Mouse (Mus musculus) midbrain, postnatal 0 days (tissue): ENCODE data around the gene Letmd1. TPM values are rescaled to one million over a fixed set of nuclear protein-coding genes. Genes with fewer than 3 reads are reported as not detected.
"Not testable (repeated sequence)": the region's sequence is repeated elsewhere in the genome, so short reads cannot be mapped to it uniquely, and the experiment has no call there.

ENCODE experiments used
- ATAC-seq: fragments of 200-750 bp; cut with Nextera tagmentation; 2 replicates; pipeline ENCODE4 v1.8.0; 2017; ENCODE audit warnings: moderate number of reproducible peaks, mild to moderate bottlenecking, moderate TSS enrichment, moderate library complexity; ENCODE audit not compliant: low FRiP score
- DNase-seq: peaks from one replicate; pipeline ENCODE4 v3.0.0-alpha.2; 2015; ENCODE audit warnings: low spot score
- H3K27ac ChIP-seq: fragments of 300-500 bp; sonication (generic); 2 replicates; pipeline ENCODE4 v1.5.1; 2014; ENCODE audit warnings: low read depth, mild to moderate bottlenecking, low read length, mixed read lengths
- H3K27me3 ChIP-seq: fragments of 300-500 bp; sonication (generic); 2 replicates; pipeline ENCODE4 v1.6.1; 2014; ENCODE audit warnings: low read length, control low read depth, mixed read lengths; ENCODE audit not compliant: insufficient read depth
- H3K36me3 ChIP-seq: fragments of 300-500 bp; sonication (generic); 2 replicates; pipeline ENCODE4 v1.6.1; 2014; ENCODE audit warnings: low read length, control low read depth, mixed read lengths; ENCODE audit not compliant: insufficient read depth
- H3K4me1 ChIP-seq: fragments of 300-500 bp; sonication (generic); 2 replicates; pipeline ENCODE4 v1.6.1; 2014; ENCODE audit warnings: mild to moderate bottlenecking, control low read depth, antibody characterized with exemption, low read length, mixed read lengths; ENCODE audit not compliant: insufficient read depth
- H3K4me2 ChIP-seq: fragments of 300-500 bp; sonication (generic); 2 replicates; pipeline ENCODE4 v1.6.1; 2014; ENCODE audit warnings: low read depth, mild to moderate bottlenecking, low read length, mixed read lengths; ENCODE audit not compliant: poor library complexity, severe bottlenecking
- H3K4me3 ChIP-seq: fragments of 300-500 bp; sonication (generic); 2 replicates; pipeline ENCODE4 v1.5.1; 2014; ENCODE audit warnings: low read depth, mild to moderate bottlenecking, low read length, moderate library complexity
- H3K9ac ChIP-seq: fragments of 300-500 bp; sonication (generic); replicated peaks from 2 replicates; pipeline ENCODE4 v1.6.1; 2014; ENCODE audit warnings: mild to moderate bottlenecking, low read length, moderate library complexity, mixed read lengths; ENCODE audit not compliant: poor library complexity, severe bottlenecking
- H3K9me3 ChIP-seq: fragments of 300-500 bp; sonication (generic); 2 replicates; pipeline ENCODE4 v1.6.1; 2016; ENCODE audit warnings: low read length, control low read depth
- CTCF ChIP-seq: IDR thresholded peaks from 2 replicates; pipeline ENCODE4 v1.5.1; 2016; ENCODE audit warnings: antibody characterized with exemption, mild to moderate bottlenecking
- WGBS: fragments of 180-500 bp; shearing (Covaris S2); extraction: QIAGEN DNeasy Blood & Tissue Kit; methylation state at CpG from one replicate; pipeline ENCODE4 v1.1.7; 2014; 5-methylcytosine and 5-hydroxymethylcytosine counted together
- polyA plus RNA-seq: library from polyadenylated mRNA; unstranded; fragments of >200 nt; fragmentation: Nextera tagmentation; extraction: Ambion mirVana; gene quantifications from 2 replicates; pipeline ENCODE4 v1.2.1, GENCODE M21; 2015
- total RNA-seq: library from RNA; depleted of rRNA; stranded (reverse); fragments of >200 nt; gene quantifications from 2 replicates; pipeline ENCODE4 v1.2.3, GENCODE M21; 2014

The Letmd1 gene
- total and polyA plus RNA-seq, 2 experiments from 2014 or later, result 53.0 to 86.0 TPM

DNA sequence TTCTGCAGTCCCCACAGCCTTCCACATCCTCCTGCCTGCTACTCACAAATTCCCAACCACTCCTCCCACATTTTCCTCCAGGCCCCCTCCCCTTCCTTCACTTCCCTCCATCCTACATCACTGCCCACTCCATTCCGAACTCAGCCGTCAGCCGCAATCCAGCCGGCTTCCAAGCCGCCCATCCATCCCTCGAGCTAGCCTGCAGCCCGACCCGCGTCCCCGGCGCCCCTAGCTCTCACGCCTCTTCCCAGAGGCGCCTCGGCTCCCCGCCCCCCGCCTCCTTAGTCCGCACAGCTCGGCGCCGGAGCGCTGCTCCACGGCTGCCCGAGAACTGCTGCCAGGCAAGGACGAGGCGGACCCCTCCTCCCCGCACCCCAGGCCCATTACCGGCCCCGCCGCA is 25.8 kb downstream of the Letmd1 start:
- ATAC-seq, result peak; percentile 85
- H3K4me1 ChIP-seq, result peaks cover 15% of the 10 kb centered on the region
- DNase-seq, result peak; percentile 70
- TF ChIP-seq CTCF, result no peak
- H3K9me3 ChIP-seq, result no peaks in the 10 kb centered on the region
- H3K4me2 ChIP-seq, result peak overlapping the region; percentile 57
- no peaks in the 10 kb centered on the region for H3K27me3 ChIP-seq
- H3K27ac ChIP-seq, result peak overlapping the region; percentile 99
- no peaks in the 10 kb centered on the region for H3K36me3 ChIP-seq
- WGBS, result under 1% methylated on average over 29 of the region's 29 CpGs
- peak overlapping the region; percentile 96 for H3K9ac ChIP-seq
- peak overlapping the region; percentile 89 for H3K4me3 ChIP-seq

DNA sequence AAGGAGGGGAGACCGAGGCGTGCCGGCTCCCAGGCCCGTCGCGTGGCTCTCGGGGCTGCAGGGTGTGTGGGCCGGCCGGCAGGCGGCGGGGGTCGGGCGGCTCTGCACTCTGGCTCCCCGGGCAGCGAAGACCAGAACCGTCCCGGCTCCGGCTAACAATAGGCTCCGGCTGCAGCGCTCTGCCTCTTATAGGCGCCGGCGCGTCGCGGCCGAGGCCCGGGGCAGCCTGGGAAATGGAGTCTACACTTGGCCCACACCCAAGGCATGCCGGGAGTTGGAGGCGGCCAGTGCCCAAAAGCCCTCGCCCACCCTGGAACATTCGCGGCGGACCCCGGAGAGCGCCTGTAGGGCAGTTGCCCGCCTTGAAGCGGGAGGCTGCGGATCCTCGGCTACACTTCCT is 26.3 kb downstream of the Letmd1 start, which contains the start of gene Csrnp2:
TSS of gene Csrnp2 (minus strand) at position 387 of the 400 bp plus-strand sequence.
- under 1% methylated on average over 34 of the region's 40 CpGs for WGBS
- Histone ChIP-seq H3K4me1 (peaks cover 15% of the 10 kb centered on the region), H3K9ac (peak within 1 kb of the TSS; percentile 96), H3K4me2 (peak within 1 kb of the TSS; percentile 57), H3K27ac (peak within 1 kb of the TSS; percentile 99), H3K4me3 (peak within 1 kb of the TSS; percentile 89), H3K36me3 (no peaks in the 10 kb centered on the region), H3K27me3 (no peaks in the 10 kb centered on the region), H3K9me3 (no peaks in the 10 kb centered on the region)
- TF ChIP-seq CTCF, result peak; percentile 67
- ATAC-seq, result peak; percentile 97
- DNase-seq, result peak; percentile 97

DNA sequence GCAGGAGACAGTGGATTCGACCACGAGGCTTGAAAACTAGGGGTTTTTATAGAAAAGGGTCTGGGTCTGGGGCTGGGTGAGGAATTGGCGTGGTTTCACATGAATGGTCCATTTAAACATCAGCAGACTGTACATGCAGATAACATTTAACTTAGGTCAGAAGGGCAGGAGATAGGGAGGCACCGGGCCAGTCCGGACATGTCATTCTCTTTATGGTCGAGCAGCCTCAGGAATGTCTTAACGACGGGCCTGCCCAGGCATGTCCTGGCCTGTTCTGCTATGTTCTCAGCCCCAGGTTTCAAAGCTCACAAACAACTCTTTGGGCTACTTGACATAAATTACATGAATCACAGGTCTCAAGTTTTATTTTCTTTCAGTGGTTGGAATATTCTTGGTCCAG is 30.7 kb downstream of the Letmd1 start:
- not testable (repeated sequence) for H3K4me1 ChIP-seq, H3K4me3 ChIP-seq, H3K9me3 ChIP-seq, DNase-seq, H3K27me3 ChIP-seq, ATAC-seq, H3K4me2 ChIP-seq, H3K27ac ChIP-seq, H3K9ac ChIP-seq
- peaks cover 13% of the 10 kb centered on the region for H3K36me3 ChIP-seq
- 94% methylated on average over 8 of the region's 8 CpGs for WGBS

DNA sequence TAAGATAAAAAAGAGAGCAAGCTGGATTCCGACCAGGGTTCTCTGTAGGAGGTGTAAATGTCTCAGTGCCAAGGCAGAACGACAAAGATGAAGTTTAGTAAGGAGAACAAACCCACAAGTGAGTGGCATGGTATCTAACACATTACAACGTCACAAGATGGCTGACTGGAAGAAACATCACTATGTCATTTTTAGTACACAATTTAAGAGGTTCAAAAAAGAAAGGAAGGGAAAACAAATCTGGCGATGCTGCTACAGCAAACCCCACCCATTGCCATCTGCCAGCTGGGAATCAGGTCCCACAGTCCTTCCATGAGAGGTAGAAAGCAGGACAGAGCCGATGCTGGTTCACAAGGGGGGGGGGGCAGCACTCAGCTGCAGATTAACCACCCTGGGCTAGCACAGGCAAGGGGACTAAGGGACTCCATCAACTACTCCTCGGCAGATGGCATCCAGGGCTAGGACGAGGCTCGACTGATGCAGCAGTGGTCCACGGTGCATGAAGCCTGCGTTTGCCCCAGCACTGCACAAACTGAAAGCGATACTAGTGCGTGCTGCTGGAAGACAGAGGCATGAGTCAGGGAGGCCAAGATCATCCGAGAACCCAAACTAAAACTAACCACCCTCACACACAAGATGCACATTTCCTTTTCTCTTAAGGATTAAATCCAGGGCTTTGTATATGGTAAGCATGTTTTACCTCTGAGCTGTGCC is 39.8 kb downstream of the Letmd1 start:
- ATAC-seq (no peak), DNase-seq (no peak)
- Histone ChIP-seq H3K36me3 (peaks cover 64% of the 10 kb centered on the region), H3K9me3 (no peaks in the 10 kb centered on the region), H3K4me3 (no peak overlapping the region), H3K9ac (no peak overlapping the region), H3K27ac (no peak overlapping the region), H3K27me3 (no peaks in the 10 kb centered on the region), H3K4me1 (no peaks in the 10 kb centered on the region), H3K4me2 (no peak overlapping the region)
- 91% methylated on average over 13 of the region's 13 CpGs for WGBS
- no peak for TF ChIP-seq CTCF

DNA sequence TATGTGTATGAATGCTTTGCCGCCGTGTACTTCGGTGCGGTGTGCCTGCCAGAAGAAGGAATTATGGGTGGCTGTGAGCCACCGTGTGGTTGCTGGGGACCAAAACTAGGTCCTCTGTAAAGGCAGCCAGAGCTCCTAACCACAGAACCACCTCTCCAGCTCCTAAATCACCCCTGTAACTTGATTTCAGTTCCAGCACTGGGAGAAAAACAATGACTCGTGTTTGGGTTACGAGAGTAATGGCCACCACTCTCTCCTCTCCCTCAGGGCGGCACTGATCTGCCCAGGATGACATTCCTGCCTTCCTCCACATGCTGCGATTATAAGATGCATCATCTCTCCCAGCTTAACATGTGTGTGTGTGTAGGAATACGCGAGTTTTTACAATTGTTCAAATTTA is 41.2 kb downstream of the Letmd1 start:
- Histone ChIP-seq H3K27ac (no peak overlapping the region), H3K27me3 (no peaks in the 10 kb centered on the region), H3K9ac (no peak overlapping the region), H3K36me3 (peaks cover 62% of the 10 kb centered on the region), H3K4me3 (no peak overlapping the region), H3K4me1 (no peaks in the 10 kb centered on the region), H3K4me2 (no peak overlapping the region), H3K9me3 (no peaks in the 10 kb centered on the region)
- DNase-seq, result no peak
- no peak for TF ChIP-seq CTCF
- WGBS, result 94% methylated on average over 11 of the region's 11 CpGs
- no peak for ATAC-seq

DNA sequence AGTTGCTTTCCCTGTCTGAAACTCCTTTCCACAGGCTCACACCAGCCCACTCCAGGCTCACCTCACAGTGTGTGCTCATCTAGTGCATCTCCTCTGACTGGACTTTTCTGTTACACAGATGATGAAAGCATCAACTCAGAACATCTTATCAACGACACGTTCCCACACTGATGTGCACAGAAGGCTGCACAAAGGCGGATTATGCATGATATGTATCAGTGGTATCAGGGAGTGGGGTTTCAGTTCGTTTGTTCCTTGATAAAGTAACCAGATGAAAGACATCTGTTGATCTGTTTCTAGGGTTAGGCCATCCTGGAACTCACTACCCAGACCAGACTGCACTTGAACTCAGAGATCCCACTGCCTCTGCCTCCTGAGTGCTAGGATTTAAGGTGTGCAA is 44.6 kb downstream of the Letmd1 start:
- 95% methylated on average over 4 of the region's 4 CpGs for WGBS
- no peak for TF ChIP-seq CTCF
- Histone ChIP-seq H3K9ac (no peak overlapping the region), H3K4me2 (no peak overlapping the region), H3K27me3 (no peaks in the 10 kb centered on the region), H3K4me3 (no peak overlapping the region), H3K36me3 (peaks cover 58% of the 10 kb centered on the region), H3K27ac (no peak overlapping the region), H3K4me1 (no peaks in the 10 kb centered on the region), H3K9me3 (no peaks in the 10 kb centered on the region)
- no peak for ATAC-seq
- DNase-seq, result no peak
